Mouse (Mus musculus) ES-E14 (cell line): ENCODE data around the gene Eps8l1.

ENCODE experiments used
- CHD2 ChIP-seq: IDR thresholded peaks from 2 replicates; pipeline ENCODE4 v1.6.1; 2014; ENCODE audit warnings: mild to moderate bottlenecking, low read depth, low read length, inconsistent platforms
- HCFC1 ChIP-seq: IDR thresholded peaks from 2 replicates; pipeline ENCODE4 v1.6.1; 2012; ENCODE audit warnings: low read length, inconsistent platforms, borderline replicate concordance; ENCODE audit not compliant: insufficient read depth
- ZC3H11A ChIP-seq: IDR thresholded peaks from 2 replicates; pipeline ENCODE4 v1.6.1; 2012; ENCODE audit warnings: low read depth, mild to moderate bottlenecking, inconsistent platforms, low read length, borderline replicate concordance
- ZNF384 ChIP-seq: IDR thresholded peaks from 2 replicates; pipeline ENCODE4 v1.6.1; 2012; ENCODE audit warnings: low read depth, low read length, inconsistent platforms

GRCm38 (mm10) chr7:4508739-4509116 is 48.3 kb downstream of the Eps8l1 start:
- TF ChIP-seq ZC3H11A (no peak), ZNF384 (no peak), CHD2 (no peak), HCFC1 (no peak)
